Mouse (Mus musculus) cerebellum, adult 11-12 months (tissue): ENCODE data around the gene Olfr739.

Experiments used
- DNase-seq: peaks from one replicate; pipeline ENCODE4 v3.0.0; 2022

Olfr739 gene

DNA sequence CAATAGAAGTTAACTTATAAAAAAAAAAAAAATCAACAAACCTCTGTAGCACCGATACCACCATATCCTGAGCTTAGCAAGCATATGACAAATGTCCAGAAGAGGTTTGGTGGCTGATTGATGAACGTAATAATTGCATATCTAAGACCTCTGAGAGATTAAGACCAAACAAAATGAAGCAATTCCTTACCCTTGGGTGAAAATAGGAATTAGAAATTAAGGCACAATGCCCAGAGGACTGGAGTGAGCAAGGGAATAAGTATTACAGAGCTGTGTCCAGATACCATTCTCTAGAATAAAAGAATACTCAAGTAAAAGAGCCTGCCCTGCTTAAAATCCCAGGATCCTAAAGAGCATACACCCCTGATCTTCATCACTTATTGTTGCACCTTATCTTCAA lies at the start of gene Olfr739:
Olfr739 (plus strand) TSS at position 301 of the 400 bp plus-strand sequence.
- no peak for DNase-seq

GRCm38 (mm10) chr14:50380863-50381262 lies 37.6 kb upstream of the Olfr739 start, which contains the start of gene Olfr736:
Olfr736 (plus strand) TSS chr14:50381163.
- DNase-seq: no peak

GRCm38 (mm10) chr14:50407268-50407667 lies 11.2 kb upstream of the Olfr739 start, which contains the start of gene Olfr738:
Olfr738 (plus strand) TSS chr14:50407568.
- DNase-seq: no peak

- no peak for DNase-seq
These were observed 26.8 kb downstream of the Olfr739 start, which contains the start of gene Olfr740 for GRCm38 (mm10) chr14:50445245-50445644. Olfr740 (plus strand) TSS chr14:50445545.

DNA sequence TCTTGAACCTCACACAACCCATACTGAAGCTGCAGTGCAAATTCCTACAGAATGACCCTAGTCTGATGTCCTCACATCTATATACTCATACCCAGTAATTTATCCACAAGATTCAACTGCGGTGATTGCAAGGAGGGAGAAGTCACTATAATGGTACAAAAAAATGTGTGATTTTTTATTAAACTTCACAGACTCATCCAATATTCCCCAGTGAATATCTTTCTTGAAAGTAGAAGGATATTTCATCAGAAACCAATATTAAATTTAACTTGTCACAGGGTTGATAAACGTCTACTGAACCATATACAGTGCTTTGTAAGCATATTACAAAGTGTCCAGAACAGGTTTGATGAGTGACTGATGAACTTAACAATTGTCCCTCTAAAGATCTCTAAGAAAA lies 54.0 kb downstream of the Olfr739 start, which contains the start of gene Olfr741:
Olfr741 (plus strand) TSS at position 301 of the 400 bp plus-strand sequence.
- no peak for DNase-seq
